Mouse (Mus musculus) ES-CJ7 (cell line): ENCODE results near the gene Erlec1.

Source experiments
- DNase-seq: peaks from one replicate; pipeline ENCODE4 v3.0.0; 2011; ENCODE audit warnings: low read depth, low spot score

The Erlec1 gene

GRCm38 (mm10) chr11:30954279-30954725 lies at the start of gene Erlec1:
TSS of gene Erlec1 (minus strand) at chr11:30954335.
- peak; percentile 90 for DNase-seq

GRCm38 (mm10) chr11:31001169-31001908 lies 47.2 kb upstream of the Erlec1 start:
- DNase-seq, result no peak

- no peak for DNase-seq
These were observed 45.9 kb upstream of the Erlec1 start for GRCm38 (mm10) chr11:31000028-31000427.

GRCm38 (mm10) chr11:30998704-30999103 lies 44.6 kb upstream of the Erlec1 start:
- no peak for DNase-seq

GRCm38 (mm10) chr11:30998199-30998598 lies 44.1 kb upstream of the Erlec1 start:
- no peak for DNase-seq

GRCm38 (mm10) chr11:30996670-30997069 lies 42.5 kb upstream of the Erlec1 start:
- no peak for DNase-seq

GRCm38 (mm10) chr11:30986625-30987017 lies 32.5 kb upstream of the Erlec1 start:
- peak; percentile 32 for DNase-seq

- peak; percentile 92 for DNase-seq
These were observed 31.9 kb upstream of the Erlec1 start, which contains the start of gene Chac2 for GRCm38 (mm10) chr11:30985877-30986624. TSS of gene Chac2 (minus strand) at chr11:30986350.

- DNase-seq, result no peak
These were observed 31.1 kb upstream of the Erlec1 start for GRCm38 (mm10) chr11:30985237-30985636.

- DNase-seq, result peak; percentile 15
These were observed 523 bp downstream of the Erlec1 start for GRCm38 (mm10) chr11:30953469-30954154.

GRCm38 (mm10) chr11:30952829-30953228 lies 1.3 kb downstream of the Erlec1 start:
- no peak for DNase-seq

- DNase-seq, result no peak
These were observed 10.6 kb downstream of the Erlec1 start for GRCm38 (mm10) chr11:30943522-30943921.

- no peak for DNase-seq
These were observed 25.6 kb downstream of the Erlec1 start for GRCm38 (mm10) chr11:30928498-30928897.

GRCm38 (mm10) chr11:30928079-30928478 lies 26.1 kb downstream of the Erlec1 start:
- no peak for DNase-seq

- DNase-seq, result no peak
These were observed 30.9 kb downstream of the Erlec1 start for GRCm38 (mm10) chr11:30923283-30923682.

- DNase-seq, result no peak
These were observed 33.5 kb downstream of the Erlec1 start for GRCm38 (mm10) chr11:30920641-30921040.

- DNase-seq, result no peak
These were observed 41.8 kb downstream of the Erlec1 start for GRCm38 (mm10) chr11:30912311-30912710.

- no peak for DNase-seq
These were observed 54.8 kb downstream of the Erlec1 start for GRCm38 (mm10) chr11:30899312-30899711.

GRCm38 (mm10) chr11:30896201-30896600 lies 57.9 kb downstream of the Erlec1 start:
- DNase-seq, result peak; percentile 58

GRCm38 (mm10) chr11:30888153-30888552 lies 66.0 kb downstream of the Erlec1 start:
- DNase-seq, result no peak

- peak; percentile 69 for DNase-seq
These were observed 68.8 kb downstream of the Erlec1 start, which contains the start of the genes Gpr75 and Asb3 for GRCm38 (mm10) chr11:30885171-30885871. TSS of gene Gpr75 (plus strand) at chr11:30885358. TSS of gene Asb3 (plus strand) at chr11:30885416.
